Mouse (Mus musculus) embryonic fibroblast, embryonic 13.5 days (primary cell): ENCODE data around the gene B230104I21Rik.

Experiments used
- CTCF ChIP-seq: IDR thresholded peaks from 2 replicates; pipeline ENCODE4 v1.5.1; 2011; ENCODE audit warnings: mild to moderate bottlenecking, control low read depth, low read length, moderate library complexity, borderline replicate concordance; ENCODE audit not compliant: insufficient read depth
- POLR2A ChIP-seq: IDR thresholded peaks from 2 replicates; pipeline ENCODE4 v1.6.1; 2011; ENCODE audit warnings: low read depth, mild to moderate bottlenecking, control low read depth, low read length, moderate library complexity

DNA sequence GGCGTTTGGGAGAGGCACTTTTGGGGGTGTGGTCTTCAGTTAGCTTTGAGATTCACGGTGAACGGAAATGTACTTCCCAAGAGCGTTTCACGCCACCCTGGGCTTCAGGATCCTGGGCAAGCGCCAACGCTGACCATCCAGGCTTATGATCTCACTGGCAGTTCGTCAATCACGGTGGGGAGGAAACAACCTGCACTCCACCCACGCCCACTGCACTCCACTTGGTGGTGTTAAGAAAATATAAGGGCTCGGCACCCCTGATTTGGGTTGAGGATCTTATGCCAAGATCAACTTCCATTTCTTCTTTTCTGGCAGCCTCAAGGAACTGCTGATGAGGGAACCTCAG, 22.3 kb upstream of the B230104I21Rik start:
- TF ChIP-seq CTCF (no peak), POLR2A (no peak)
